Mouse (Mus musculus) common myeloid progenitor, adult 5-6 weeks (primary cell): ENCODE data around the gene E2f4. TPM values are rescaled to one million over a fixed set of nuclear protein-coding genes. Genes with fewer than 3 reads are reported as not detected.
"Not testable (repeated sequence)": the region's sequence is repeated elsewhere in the genome, so short reads cannot be mapped to it uniquely, and the experiment has no call there.

Experiments
- ATAC-seq: replicated peaks from 2 replicates; pipeline ENCODE4 v1.8.0; 2016; ENCODE audit warnings: low read depth, mild to moderate bottlenecking, moderate TSS enrichment, inconsistent platforms; ENCODE audit not compliant: poor library complexity, severe bottlenecking
- total RNA-seq: library from RNA; stranded (forward); fragments of 200-1000, 187-1606 nt; gene quantifications from 2 replicates; pipeline ENCODE4 v1.2.3, GENCODE M21; 2017

The E2f4 gene
- total RNA-seq, 1 experiment from 2014 or later: 69.5 TPM

DNA sequence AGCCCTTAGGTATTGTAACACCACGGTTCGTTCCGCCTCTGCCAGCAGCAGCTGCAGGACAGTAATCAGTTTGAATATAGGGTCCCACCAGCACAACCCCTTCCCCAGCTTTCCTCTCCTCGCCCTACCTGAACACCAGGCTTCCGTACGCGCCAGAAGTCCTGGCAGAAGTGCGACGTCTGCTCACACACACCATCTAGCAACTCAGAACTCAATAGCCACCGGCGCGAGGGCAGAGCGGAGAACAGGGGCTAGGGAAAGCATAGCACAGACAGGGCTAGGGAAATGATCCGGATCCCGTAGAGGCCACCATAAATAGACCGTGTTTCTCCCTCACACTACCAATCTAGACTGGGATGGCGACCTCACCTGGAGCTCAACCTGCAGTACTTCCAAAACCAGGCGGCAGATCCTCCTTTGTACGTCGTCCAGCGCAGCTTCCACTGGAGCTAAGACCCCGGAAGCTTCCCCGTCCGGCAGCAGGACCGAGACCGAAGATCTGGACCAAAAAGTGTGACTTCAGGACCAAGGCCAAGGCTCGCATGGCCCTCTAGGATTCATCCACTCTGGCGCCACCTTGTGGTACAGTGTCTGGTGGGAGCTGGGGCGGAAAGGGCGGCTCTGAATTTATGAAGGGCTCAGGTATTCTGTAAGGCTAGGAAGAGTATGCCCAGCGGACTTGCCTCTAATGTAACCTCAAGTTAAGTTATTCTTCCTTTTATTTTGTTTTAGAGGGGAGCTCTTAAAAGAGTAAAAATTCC lies 6.7 kb upstream of the E2f4 start:
- ATAC-seq: peak; percentile 45

DNA sequence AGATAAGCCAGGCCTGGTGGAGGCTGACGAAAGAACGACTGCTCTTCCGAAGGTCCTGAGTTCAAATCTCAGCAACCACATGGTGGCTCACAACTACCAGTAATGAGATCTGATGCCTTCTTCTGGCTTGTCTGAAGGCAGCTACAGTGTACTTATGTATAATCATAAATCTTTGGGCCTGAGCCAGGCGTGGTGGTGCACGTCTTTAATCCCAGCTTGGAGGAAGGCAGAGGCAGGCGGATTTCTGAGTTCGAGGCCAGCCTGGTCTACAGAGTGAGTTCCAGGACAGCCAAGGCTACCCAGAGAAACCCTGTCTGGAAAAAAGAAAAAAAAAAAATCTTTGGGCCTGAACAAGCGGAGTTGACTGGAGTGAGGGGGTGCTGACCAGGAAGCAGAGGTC lies 6.1 kb upstream of the E2f4 start:
- ATAC-seq: not testable (repeated sequence)

DNA sequence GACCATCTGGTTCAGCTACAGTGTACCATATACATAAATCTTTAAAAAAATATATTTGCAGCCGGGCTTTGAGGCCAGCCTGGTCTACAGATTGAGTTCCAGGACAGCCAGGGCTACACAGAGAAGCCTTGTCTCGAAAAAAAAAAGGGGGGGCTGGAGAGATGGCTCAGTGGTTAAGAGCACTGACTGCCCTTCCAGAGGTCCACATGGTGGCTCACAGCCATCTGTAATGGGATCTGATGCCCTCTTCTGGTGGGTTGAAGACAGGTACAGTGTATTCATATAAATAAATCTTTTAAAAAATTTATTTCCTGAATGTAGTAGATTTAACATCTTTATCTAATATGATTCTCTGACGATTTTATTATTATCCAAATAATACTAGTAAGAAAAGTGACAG lies 5.7 kb upstream of the E2f4 start:
- not testable (repeated sequence) for ATAC-seq

DNA sequence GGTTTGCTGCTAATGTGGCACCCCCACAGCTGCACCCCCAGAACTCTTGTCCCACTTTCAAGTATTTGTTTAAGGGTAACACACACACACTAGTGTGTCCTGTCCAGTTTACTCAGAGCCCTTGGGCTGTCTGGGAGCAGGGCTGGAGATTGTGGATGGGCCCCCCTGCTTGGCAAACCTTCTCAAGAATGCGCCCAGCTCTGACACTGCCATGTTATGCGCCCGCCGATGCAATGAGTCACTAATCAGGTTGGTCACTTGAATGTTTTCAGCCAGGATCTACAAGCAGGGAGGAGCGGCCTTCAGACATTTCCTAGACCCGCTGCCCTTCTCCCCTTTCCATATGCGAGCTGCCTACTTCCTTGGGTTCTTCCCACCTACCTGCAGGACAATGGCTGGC lies 5.0 kb upstream of the E2f4 start:
- ATAC-seq: no peak

DNA sequence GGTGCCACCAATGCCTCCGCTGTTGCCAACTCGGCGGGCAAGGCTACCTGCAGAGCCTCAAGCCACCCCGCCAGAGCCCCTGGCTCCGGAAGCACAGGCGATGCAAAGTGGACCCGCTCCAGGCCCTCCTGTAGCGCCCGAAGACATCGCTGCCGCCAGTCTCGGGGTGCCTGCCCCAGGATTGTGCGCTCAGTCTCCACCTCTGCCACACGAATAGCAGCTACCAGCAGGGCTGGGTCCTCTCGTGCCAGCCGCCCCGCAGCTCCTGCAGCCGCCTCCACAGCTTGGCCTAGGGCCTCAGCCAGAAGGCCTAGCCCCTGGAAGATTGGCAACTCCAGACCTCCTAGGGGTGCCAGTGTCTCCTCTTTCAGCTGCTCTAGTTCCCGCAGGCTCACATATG lies 4.1 kb upstream of the E2f4 start:
- no peak for ATAC-seq

DNA sequence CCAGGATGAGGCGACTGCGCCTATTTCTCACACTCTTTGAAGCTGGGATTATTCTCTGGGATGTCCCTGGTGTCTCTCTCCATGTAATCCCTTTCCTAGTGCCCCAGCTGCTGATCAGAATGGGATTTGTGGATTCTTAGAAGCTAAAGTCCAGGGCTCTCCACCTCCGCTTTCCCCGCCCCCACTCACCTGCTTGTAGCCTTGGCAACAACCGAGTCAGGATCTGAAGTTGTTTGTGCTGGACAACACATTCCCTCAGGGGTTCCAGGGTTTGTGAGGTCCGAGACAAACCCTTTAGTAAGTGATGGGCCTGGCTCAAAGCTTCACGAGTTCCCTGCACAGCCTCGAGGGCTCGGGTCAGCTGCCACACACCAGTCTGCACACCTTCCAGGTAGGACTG lies 2.7 kb upstream of the E2f4 start:
- no peak for ATAC-seq

DNA sequence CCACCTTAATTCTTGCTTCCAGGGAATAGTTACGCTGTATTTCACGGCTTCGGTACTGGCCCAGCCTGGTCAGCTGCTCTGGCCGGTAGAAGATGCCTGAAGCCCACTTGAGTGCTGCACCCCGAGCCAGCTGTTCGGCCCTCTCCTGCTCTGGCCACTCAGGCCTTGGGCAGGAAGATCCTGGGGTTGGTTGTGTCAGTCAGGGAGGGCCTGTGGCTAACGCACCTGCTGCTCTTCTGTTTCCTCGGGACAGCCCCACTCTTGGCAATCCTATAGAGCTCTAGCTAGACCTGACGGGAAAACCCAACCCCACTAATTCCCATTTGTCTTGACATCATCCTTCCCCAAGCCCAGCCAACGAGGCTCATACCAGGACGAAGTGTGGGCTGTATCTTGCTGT lies 2.2 kb upstream of the E2f4 start:
- ATAC-seq: no peak

DNA sequence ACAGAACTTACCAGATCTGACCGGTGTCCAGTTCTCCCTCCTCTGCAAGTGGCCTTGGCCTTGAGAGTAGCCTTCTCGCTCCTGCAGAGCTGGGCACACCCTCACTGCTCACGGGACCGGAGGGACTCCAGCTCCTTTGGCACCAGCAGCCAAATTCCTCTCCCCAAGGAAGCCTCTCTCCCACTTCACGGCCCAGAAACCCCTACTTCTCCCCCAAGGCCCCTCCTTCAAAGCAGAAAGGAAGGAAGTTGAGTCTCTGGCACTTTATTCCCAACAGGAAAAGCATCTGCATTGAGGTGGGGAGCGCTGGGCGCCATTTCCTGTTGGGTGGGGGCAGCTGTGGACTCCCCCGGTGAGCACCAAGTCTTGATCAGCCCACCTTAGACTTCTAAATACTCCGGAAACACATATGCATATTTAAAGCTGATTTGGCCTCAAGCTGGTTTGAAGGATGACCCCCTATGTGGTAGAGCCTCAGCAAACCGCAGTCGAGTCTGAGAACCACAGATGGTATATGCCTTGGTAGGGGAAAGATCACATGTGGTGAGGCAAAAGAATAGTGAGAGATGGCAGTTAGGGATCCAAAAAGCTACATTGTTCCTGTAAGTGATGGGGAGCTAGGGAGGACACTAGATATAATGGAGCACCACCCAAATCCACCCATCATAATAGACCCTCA lies 1.4 kb upstream of the E2f4 start, which contains the start of gene Exoc3l:
Gene Exoc3l (minus strand): TSS at position 207 of the 679 bp plus-strand sequence.
- peak; percentile 39 for ATAC-seq

DNA sequence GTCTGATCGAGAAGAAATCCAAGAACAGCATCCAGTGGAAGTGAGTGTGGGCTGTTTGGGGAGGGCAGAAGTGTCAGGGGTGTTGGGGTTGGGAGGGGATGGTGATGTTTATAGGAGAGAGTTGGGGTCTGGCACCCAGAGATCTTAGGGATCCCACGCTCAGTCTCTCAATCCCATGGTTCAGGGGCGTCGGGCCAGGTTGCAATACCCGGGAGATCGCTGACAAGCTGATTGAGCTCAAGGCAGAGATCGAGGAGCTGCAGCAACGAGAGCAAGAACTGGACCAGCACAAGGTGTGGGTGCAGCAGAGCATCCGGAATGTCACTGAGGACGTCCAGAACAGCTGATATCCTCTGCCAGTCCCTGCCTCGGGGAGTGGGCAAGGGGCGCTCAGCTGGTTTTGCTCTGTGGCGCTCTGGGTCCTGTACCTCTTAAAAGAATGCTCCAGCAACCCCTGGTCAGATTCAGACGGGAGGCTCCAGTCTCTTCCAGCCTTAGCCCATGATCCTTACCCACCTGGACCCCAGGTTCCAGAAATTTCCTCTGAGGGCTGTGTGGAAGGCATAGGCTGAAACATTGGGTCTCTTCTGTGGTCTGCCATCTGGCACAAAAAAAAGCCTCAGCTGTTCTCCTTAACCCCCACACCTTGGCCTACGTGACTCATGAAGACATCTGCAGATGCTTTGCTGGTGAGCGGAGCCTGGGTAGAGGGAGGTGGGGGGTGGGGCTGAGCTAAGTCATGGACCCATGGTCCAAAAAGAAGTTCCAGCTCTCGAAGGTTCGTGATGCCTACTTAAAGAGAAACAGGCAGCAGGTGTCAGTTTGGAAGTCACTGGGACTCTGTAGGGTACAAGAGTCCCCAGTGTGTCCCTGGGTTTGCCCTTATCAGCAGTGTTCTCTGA lies 1.1 kb downstream of the E2f4 start:
- ATAC-seq: no peak

DNA sequence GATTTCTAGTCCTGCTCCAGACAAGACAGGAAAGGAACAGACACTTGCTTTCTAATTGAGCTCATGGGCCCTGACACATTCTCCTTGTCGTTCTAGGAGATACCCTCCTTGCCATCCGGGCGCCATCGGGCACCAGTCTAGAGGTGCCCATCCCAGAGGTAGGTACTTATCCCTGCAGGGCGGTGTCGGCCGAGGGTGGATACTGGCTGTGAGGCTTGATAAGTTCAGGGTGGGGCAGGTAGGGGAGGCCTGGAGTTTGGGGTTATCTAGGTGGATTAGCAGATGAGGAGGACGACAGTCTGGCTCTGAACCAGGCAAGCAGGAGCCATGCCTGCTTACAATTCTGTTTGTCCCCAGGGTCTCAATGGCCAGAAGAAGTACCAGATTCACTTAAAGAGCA lies 2.5 kb downstream of the E2f4 start:
- ATAC-seq: no peak; the same call in 1 of the 2 replicates

DNA sequence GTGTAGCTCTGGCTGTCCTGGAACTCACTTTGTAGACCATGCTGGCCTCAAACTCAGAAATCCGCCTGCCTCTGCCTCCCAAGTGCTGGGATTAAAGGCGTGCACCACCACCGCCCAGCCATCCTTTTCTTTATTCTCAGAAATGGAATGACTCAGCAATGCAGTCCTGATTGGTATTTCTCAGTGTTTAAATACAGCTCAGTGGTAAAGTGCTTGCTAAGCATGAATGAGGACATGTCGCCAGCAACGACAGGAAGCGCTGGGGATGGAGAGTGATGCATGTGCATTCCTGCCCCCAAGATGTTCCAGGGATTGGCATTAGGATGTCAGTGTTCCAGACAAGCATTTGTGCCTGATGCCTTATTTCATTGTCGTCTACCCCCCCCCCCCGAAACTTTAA lies 5.9 kb downstream of the E2f4 start:
- no peak for ATAC-seq

DNA sequence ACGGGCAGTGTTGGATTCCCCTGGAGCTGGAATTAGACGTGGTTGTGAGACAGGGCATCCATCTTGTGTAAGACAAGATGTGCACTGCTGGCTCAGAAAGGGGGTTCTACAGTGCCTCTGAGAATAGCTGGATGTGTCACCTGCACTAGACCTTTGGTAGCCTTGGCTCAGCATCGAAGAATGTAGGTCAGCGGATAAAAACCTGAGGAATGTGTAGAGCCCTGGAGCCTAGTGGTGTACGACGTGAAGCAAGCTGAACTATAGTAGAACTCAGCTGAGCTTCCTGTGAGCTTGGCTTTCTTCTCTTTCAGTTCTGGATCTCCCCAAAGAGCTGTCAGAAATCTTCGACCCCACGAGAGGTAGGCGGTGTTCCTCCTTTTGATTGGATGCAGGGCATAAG lies 6.4 kb downstream of the E2f4 start:
- ATAC-seq: no peak

DNA sequence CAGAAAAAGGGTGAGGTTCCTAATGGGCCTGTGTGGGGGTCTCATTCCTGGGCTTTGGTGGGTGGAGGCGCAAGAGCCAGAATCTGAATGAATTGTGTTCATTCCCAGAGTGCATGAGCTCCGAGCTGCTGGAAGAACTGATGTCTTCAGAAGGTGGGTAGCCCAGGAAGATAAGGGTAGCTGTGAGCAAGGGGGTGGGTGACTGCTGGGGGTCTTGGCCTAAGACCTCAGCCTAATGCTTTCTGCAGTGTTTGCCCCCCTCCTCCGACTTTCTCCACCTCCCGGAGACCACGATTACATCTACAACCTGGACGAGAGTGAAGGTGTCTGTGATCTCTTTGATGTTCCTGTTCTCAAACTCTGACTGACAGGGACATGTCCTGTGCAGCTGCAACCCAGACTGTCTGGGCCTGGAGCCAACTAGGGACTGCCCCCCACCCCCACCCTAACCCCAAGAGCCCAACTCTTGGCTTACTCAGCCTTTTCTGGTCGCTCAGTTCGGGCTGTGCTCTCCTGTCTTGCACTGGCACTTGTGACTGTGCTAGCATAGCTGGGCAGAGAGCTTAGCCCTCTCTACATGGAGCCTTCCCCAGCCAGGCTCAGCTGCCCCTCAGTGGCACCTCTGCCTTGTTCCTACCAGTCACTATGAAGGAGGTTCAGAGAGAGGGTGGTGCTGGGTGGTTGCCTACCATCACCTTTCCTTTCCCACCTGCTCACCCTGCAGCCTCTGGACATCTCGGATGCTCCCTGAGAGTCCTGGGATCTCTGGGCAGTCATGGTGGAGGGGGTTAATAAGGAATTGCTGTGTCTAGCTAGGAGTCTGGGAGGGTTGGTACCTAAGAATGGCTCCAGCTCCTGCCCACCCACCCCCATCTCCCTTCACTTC lies 7.1 kb downstream of the E2f4 start:
- peak; percentile 26 for ATAC-seq

DNA sequence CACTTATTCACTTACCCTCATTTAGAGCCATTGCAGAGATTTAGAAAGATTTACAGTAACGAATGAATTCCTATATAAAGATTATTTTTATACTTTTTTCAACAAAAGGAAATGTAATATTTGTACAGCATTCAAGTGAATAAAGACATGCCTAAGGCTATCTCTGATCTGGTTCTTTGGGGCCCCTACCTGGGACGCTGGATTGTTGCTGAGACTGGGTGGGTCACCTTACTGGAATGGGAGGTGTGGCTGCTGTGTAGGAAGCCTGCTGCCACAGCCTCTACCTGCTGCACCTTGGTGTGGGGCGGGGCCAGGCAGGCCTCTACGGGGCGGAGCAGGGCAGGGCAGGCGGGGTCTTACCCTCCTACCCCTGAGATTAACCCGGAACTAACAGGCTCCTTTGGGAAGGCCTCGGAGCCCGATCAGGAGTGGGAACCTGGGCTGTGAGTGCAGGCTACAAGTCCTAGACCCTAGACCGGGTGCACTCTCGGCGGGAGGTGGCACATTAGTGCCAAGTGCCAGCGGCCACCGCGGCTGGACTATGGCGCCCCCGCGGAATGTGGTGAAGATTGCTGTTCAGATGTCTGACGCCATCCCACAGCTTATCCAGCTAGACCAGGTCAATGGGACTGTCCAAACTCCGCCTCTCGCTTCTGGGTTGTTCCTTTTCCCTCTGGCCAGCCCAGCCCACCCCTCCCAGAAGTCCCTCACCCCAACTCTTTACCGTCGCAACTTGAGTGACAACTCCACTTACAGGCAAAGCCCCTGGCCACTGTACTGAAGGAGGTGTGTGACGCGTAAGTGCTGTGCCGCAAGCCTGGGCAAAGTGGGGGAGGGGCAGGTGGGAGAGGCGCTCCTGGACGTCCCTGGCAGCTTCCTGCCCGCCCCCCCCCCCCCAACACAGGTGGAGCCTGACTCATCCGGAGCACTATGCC lies 8.0 kb downstream of the E2f4 start, which contains the start of gene Elmo3:
Gene Elmo3 (plus strand): TSS at position 391 of the 935 bp plus-strand sequence.
- peak; percentile 45 for ATAC-seq

DNA sequence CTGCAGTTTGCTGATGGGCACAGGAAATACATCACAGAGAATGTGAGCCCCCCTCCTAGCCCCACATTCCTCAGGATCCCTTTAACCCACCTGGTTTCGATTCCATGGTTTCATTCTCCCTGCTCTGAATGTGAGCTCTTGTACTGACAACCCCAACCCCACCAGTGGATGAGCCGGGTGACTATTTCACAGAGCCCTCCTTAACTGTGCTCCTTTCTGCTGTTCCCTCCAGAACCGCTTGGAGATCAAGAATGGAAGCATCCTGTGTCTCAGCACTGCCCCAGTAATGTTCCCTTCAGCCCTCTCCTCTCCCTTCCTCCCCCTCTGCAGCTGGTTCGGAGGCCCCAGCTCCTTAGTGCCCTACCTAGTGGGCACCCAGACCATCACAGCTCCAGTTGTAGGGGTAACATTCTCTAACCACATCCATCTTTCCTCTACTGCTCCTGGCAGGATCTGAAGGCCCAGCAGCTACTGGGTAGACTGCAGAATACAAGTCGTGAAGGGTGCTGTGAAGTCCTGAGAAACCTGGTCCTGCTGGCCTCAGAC lies 8.8 kb downstream of the E2f4 start:
- ATAC-seq: no peak

DNA sequence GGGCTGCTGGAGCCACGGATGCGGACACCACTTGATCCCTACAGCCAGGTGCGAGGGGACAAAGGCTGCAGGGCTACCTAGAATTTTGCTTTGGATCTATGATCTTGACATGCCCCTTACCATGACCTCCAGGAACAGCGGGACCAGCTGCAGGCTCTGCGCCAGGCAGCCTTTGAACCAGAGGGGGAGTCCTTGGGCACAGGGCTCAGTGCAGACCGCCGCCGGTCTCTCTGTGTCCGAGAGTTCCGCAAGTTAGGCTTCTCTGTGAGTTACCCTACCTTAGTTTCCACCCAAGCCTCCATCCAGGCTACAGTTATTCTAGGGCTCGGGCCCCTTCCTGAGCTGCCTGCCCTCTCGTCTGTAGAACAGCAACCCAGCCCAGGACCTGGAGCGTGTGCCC lies 10.2 kb downstream of the E2f4 start:
- no peak for ATAC-seq

DNA sequence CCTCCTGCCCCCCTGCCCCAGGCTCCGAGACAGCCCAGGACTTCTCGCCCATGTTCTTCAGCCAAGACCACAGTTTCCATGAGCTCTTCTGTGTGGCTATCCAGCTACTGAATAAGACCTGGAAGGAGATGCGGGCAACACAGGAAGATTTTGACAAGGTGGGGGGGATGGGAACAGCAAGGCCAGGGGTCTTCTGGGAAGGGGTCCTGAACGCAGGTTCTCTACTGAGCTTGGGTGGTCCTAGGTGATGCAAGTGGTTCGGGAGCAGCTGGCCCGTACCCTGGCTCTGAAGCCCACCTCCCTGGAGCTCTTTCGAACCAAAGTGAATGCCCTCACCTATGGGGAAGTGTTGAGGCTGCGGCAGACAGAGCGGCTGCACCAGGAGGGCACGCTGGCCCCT lies 11.0 kb downstream of the E2f4 start:
- ATAC-seq: no peak

DNA sequence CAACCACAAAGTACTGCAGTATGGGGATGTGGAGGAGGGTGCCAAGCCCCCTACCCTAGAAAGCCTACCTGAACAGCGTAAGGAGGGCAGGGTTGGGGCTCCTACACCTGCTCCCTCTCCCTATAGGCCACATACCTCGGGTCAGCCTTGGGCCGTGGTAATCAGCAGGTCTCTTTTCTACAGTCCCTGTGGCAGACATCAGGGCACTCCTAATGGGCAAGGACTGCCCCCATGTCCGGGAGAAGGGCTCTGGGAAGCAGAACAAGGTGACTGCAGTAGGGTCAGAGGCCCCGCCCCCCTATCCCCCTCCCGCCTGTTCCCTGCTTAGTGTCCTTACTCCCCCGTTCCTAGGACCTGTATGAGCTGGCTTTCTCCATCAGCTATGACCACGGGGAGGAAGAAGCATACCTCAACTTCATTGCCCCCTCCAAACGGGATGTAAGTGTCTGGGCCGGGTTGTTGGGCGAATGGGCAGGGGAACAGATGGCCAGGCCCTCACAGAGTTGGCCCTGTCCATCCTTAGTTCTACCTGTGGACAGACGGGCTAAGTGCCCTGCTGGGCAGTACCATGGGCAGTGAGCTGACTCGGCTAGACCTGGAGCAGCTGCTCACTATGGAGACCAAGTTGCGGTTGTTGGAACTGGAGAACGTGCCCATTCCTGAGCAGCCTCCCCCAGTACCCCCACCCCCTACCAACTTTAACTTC lies 11.8 kb downstream of the E2f4 start:
- no peak for ATAC-seq
